Mouse (Mus musculus) liver, postnatal 0 days (tissue): ENCODE measurements around the gene Ptprd. TPM values are rescaled to one million over a fixed set of nuclear protein-coding genes. Genes with fewer than 3 reads are reported as not detected.

Experiments used
- ATAC-seq: fragments of 200-750 bp; cut with Nextera tagmentation; 2 replicates; pipeline ENCODE4 v1.8.0; 2017; ENCODE audit warnings: mild to moderate bottlenecking, moderate library complexity
- DNase-seq: peaks from one replicate; pipeline ENCODE4 v3.0.0-alpha.2; 2016
- H3K27ac ChIP-seq: fragments of 300-500 bp; sonication (generic); 2 replicates; pipeline ENCODE4 v1.5.1; 2014; ENCODE audit warnings: antibody characterized with exemption, moderate library complexity, mild to moderate bottlenecking, low read depth
- H3K27me3 ChIP-seq: fragments of 300-500 bp; sonication (generic); 2 replicates; pipeline ENCODE4 v1.6.1; 2014; ENCODE audit warnings: low read length, control low read depth, mixed read lengths; ENCODE audit not compliant: insufficient read depth
- H3K36me3 ChIP-seq: fragments of 300-500 bp; sonication (generic); replicated peaks from 2 replicates; pipeline ENCODE4 v1.6.1; 2014; ENCODE audit warnings: mild to moderate bottlenecking, control low read depth, low read length, moderate library complexity, mixed read lengths; ENCODE audit not compliant: insufficient read depth
- H3K4me1 ChIP-seq: fragments of 300-500 bp; sonication (generic); 2 replicates; pipeline ENCODE4 v1.6.1; 2014; ENCODE audit warnings: antibody characterized with exemption, mild to moderate bottlenecking, control low read depth; ENCODE audit not compliant: insufficient read depth
- H3K4me2 ChIP-seq: fragments of 300-500 bp; sonication (generic); 2 replicates; pipeline ENCODE4 v1.6.1; 2014; ENCODE audit warnings: low read depth, mild to moderate bottlenecking, low read length, moderate library complexity, mixed read lengths
- H3K4me3 ChIP-seq: fragments of 300-500 bp; sonication (generic); 2 replicates; pipeline ENCODE4 v1.5.1; 2014; ENCODE audit warnings: low read depth, low read length
- H3K9ac ChIP-seq: fragments of 300-500 bp; sonication (generic); replicated peaks from 2 replicates; pipeline ENCODE4 v1.6.1; 2014; ENCODE audit warnings: mild to moderate bottlenecking, moderate library complexity
- H3K9me3 ChIP-seq: fragments of 300-500 bp; sonication (generic); 2 replicates; pipeline ENCODE4 v1.6.1; 2016; ENCODE audit warnings: mild to moderate bottlenecking, control low read depth, low read length, mixed read lengths
- CTCF ChIP-seq: sonication (generic); IDR thresholded peaks from 2 replicates; pipeline ENCODE4 v1.5.1; 2016; ENCODE audit warnings: antibody characterized with exemption, low read depth
- EP300 ChIP-seq: IDR thresholded peaks from 2 replicates; pipeline ENCODE4 v1.6.1; 2016; ENCODE audit warnings: antibody characterized with exemption, low read depth, mild to moderate bottlenecking
- WGBS: fragments of 180-500 bp; shearing (Covaris S2); extraction: QIAGEN DNeasy Blood & Tissue Kit; methylation state at CpG from one replicate; pipeline ENCODE4 v1.1.7; 2014; ENCODE audit not compliant: insufficient replicate concordance; 5-methylcytosine and 5-hydroxymethylcytosine counted together
- polyA plus RNA-seq: library from polyadenylated mRNA; unstranded; fragments of >200 nt; fragmentation: Nextera tagmentation; extraction: Ambion mirVana; gene quantifications from 2 replicates; pipeline ENCODE4 v1.2.1, GENCODE M21; 2015

Ptprd gene
- polyA plus RNA-seq, 1 experiment from 2014 or later: 9.3 TPM

- 89% methylated on average over 1 of the region's 1 CpGs for WGBS
- no peak for DNase-seq
- no peak overlapping the region for H3K27ac ChIP-seq
Observed at GRCm38 (mm10) chr4:76889669-76890068, 1322.1 kb downstream of the Ptprd start.

GRCm38 (mm10) chr4:76881610-76882009 is 1330.2 kb downstream of the Ptprd start:
- Histone ChIP-seq H3K36me3 (no peaks in the 10 kb centered on the region), H3K27ac (no peak overlapping the region), H3K4me1 (no peaks in the 10 kb centered on the region), H3K9ac (no peak overlapping the region), H3K4me3 (no peak overlapping the region), H3K9me3 (no peaks in the 10 kb centered on the region), H3K27me3 (no peaks in the 10 kb centered on the region), H3K4me2 (no peak overlapping the region)
- ATAC-seq (no peak), DNase-seq (no peak)
- 83% methylated on average over 3 of the region's 3 CpGs for WGBS
- TF ChIP-seq CTCF (no peak), EP300 (no peak)

More at GRCm38 (mm10) chr4:76889669-76890068, 1322.1 kb downstream of the Ptprd start:
- H3K4me3 ChIP-seq: no peak overlapping the region
- H3K9ac ChIP-seq: no peak overlapping the region
- no peak overlapping the region for H3K4me2 ChIP-seq
- ATAC-seq: no peak
- H3K9me3 ChIP-seq: no peaks in the 10 kb centered on the region
- TF ChIP-seq EP300: no peak
- no peaks in the 10 kb centered on the region for H3K27me3 ChIP-seq
- H3K4me1 ChIP-seq: no peaks in the 10 kb centered on the region
- no peaks in the 10 kb centered on the region for H3K36me3 ChIP-seq

GRCm38 (mm10) chr4:76870971-76871370 is 1340.8 kb downstream of the Ptprd start:
- Histone ChIP-seq H3K4me2 (no peak overlapping the region), H3K27ac (no peak overlapping the region), H3K9me3 (no peaks in the 10 kb centered on the region), H3K9ac (no peak overlapping the region), H3K4me1 (no peaks in the 10 kb centered on the region), H3K27me3 (no peaks in the 10 kb centered on the region), H3K36me3 (no peaks in the 10 kb centered on the region), H3K4me3 (no peak overlapping the region)
- ATAC-seq (no peak), DNase-seq (no peak)
- TF ChIP-seq EP300: no peak
- no peak for TF ChIP-seq CTCF
- WGBS: 79% methylated on average over 1 of the region's 1 CpGs

- H3K36me3 ChIP-seq: no peaks in the 10 kb centered on the region
- no peaks in the 10 kb centered on the region for H3K27me3 ChIP-seq
- TF ChIP-seq EP300 (no peak), CTCF (no peak)
- DNase-seq (no peak), ATAC-seq (no peak)
- no peak overlapping the region for H3K9ac ChIP-seq
- no peak overlapping the region for H3K4me2 ChIP-seq
- H3K4me1 ChIP-seq: no peaks in the 10 kb centered on the region
- H3K27ac ChIP-seq: no peak overlapping the region
- WGBS: 79% methylated on average over 3 of the region's 3 CpGs
- 0 out of 2 replicates have a peak, but pooled peaks cover 2% of the 10 kb centered on the region for H3K9me3 ChIP-seq
- H3K4me3 ChIP-seq: no peak overlapping the region
Observed at GRCm38 (mm10) chr4:76865585-76865984, 1346.2 kb downstream of the Ptprd start.

- no peak overlapping the region for H3K27ac ChIP-seq
- no peak for TF ChIP-seq CTCF
- TF ChIP-seq EP300: no peak
- no peaks in the 10 kb centered on the region for H3K36me3 ChIP-seq
- H3K9ac ChIP-seq: no peak overlapping the region
- WGBS: 73% methylated on average over 7 of the region's 7 CpGs
- H3K4me1 ChIP-seq: no peaks in the 10 kb centered on the region
- no peak overlapping the region for H3K4me3 ChIP-seq
- no peak overlapping the region for H3K4me2 ChIP-seq
- DNase-seq (no peak), ATAC-seq (no peak)
- no peaks in the 10 kb centered on the region for H3K27me3 ChIP-seq
- no peaks in the 10 kb centered on the region for H3K9me3 ChIP-seq
Observed at GRCm38 (mm10) chr4:76846265-76846664, 1365.5 kb downstream of the Ptprd start.

GRCm38 (mm10) chr4:76839016-76839415 is 1372.7 kb downstream of the Ptprd start:
- no peak overlapping the region for H3K4me2 ChIP-seq
- no peak overlapping the region for H3K27ac ChIP-seq
- WGBS: 69% methylated on average over 1 of the region's 1 CpGs
- no peak overlapping the region for H3K4me3 ChIP-seq
- H3K9me3 ChIP-seq: no peaks in the 10 kb centered on the region
- ATAC-seq (no peak), DNase-seq (no peak)
- no peaks in the 10 kb centered on the region for H3K36me3 ChIP-seq
- TF ChIP-seq EP300 (no peak), CTCF (no peak)
- H3K27me3 ChIP-seq: no peaks in the 10 kb centered on the region
- H3K9ac ChIP-seq: no peak overlapping the region
- no peaks in the 10 kb centered on the region for H3K4me1 ChIP-seq

- Histone ChIP-seq H3K4me3 (no peak overlapping the region), H3K36me3 (no peaks in the 10 kb centered on the region), H3K9ac (no peak overlapping the region), H3K4me2 (no peak overlapping the region), H3K4me1 (no peaks in the 10 kb centered on the region), H3K9me3 (no peaks in the 10 kb centered on the region), H3K27me3 (no peaks in the 10 kb centered on the region), H3K27ac (no peak overlapping the region)
- TF ChIP-seq EP300 (no peak), CTCF (no peak)
- no peak for ATAC-seq
- 69% methylated on average over 2 of the region's 2 CpGs for WGBS
- no peak for DNase-seq
Observed at GRCm38 (mm10) chr4:76812138-76812537, 1399.6 kb downstream of the Ptprd start.
